Mouse (Mus musculus): ENCODE results near the gene Tnp1. TPM values are rescaled to one million over a fixed set of nuclear protein-coding genes. Genes with fewer than 3 reads are reported as not detected.
A peak's percentile ranks its signal among the peaks of the same experiment; 100 is the strongest.

Gene Tnp1
- polyA plus RNA-seq, 1 experiment from 2014 or later: not detected

GRCm38 (mm10) chr1:73046896-73047672, 31.4 kb upstream of the Tnp1 start:
- no peaks in the 10 kb centered on the region for H3K4me1 ChIP-seq (ENCODE audit: control insufficient read depth, insufficient read depth, low read length)
- no peaks in the 10 kb centered on the region for H3K9me3 ChIP-seq (replicated peaks; ENCODE audit: control insufficient read depth, low read length)
- H3K27me3 ChIP-seq (replicated peaks; ENCODE audit: control insufficient read depth, insufficient read depth, low read length): no peaks in the 10 kb centered on the region
- DNase-seq (ENCODE audit: low spot score): no peak
- no peak for ATAC-seq
- WGBS: 89% methylated on average over 5 of the region's 6 CpGs
- no peak overlapping the region for H3K4me2 ChIP-seq (ENCODE audit: low read length)
- H3K27ac ChIP-seq (ENCODE audit: low read depth, low read length): no peak overlapping the region
- H3K4me3 ChIP-seq (ENCODE audit: low read depth, low read length): no peak overlapping the region
- no peaks in the 10 kb centered on the region for H3K36me3 ChIP-seq (ENCODE audit: control insufficient read depth, insufficient read depth, low read length)
- H3K9ac ChIP-seq (ENCODE audit: low read length): no peak overlapping the region

- Histone ChIP-seq H3K27ac (ENCODE audit: low read depth, low read length) (no peak overlapping the region), H3K9me3 (replicated peaks; ENCODE audit: control insufficient read depth, low read length) (no peaks in the 10 kb centered on the region), H3K4me1 (ENCODE audit: control insufficient read depth, insufficient read depth, low read length) (no peaks in the 10 kb centered on the region), H3K36me3 (ENCODE audit: control insufficient read depth, insufficient read depth, low read length) (no peaks in the 10 kb centered on the region), H3K27me3 (replicated peaks; ENCODE audit: control insufficient read depth, insufficient read depth, low read length) (no peaks in the 10 kb centered on the region), H3K9ac (ENCODE audit: low read length) (no peak overlapping the region), H3K4me2 (ENCODE audit: low read length) (no peak overlapping the region), H3K4me3 (ENCODE audit: low read depth, low read length) (no peak overlapping the region)
- DNase-seq (ENCODE audit: low spot score) (peak; percentile 16), ATAC-seq (no peak; the same call in 1 of the 2 replicates)
- WGBS: 47% methylated on average over 9 of the region's 9 CpGs
Measured at GRCm38 (mm10) chr1:73045948-73046685, 30.4 kb upstream of the Tnp1 start.

GRCm38 (mm10) chr1:73043671-73044070, 28.0 kb upstream of the Tnp1 start:
- Histone ChIP-seq H3K9me3 (replicated peaks; ENCODE audit: control insufficient read depth, low read length) (no peaks in the 10 kb centered on the region), H3K4me2 (ENCODE audit: low read length) (no peak overlapping the region), H3K27ac (ENCODE audit: low read depth, low read length) (no peak overlapping the region), H3K4me1 (ENCODE audit: control insufficient read depth, insufficient read depth, low read length) (no peaks in the 10 kb centered on the region), H3K9ac (ENCODE audit: low read length) (no peak overlapping the region), H3K4me3 (ENCODE audit: low read depth, low read length) (no peak overlapping the region), H3K27me3 (replicated peaks; ENCODE audit: control insufficient read depth, insufficient read depth, low read length) (no peaks in the 10 kb centered on the region), H3K36me3 (ENCODE audit: control insufficient read depth, insufficient read depth, low read length) (no peaks in the 10 kb centered on the region)
- WGBS: 94% methylated on average over 10 of the region's 10 CpGs
- DNase-seq (ENCODE audit: low spot score): no peak
- no peak for ATAC-seq

GRCm38 (mm10) chr1:73040691-73041425, 25.1 kb upstream of the Tnp1 start:
- H3K27ac ChIP-seq (ENCODE audit: low read depth, low read length): no peak overlapping the region
- WGBS: 91% methylated on average over 3 of the region's 3 CpGs
- no peak overlapping the region for H3K4me3 ChIP-seq (ENCODE audit: low read depth, low read length)
- H3K36me3 ChIP-seq (ENCODE audit: control insufficient read depth, insufficient read depth, low read length): no peaks in the 10 kb centered on the region
- no peaks in the 10 kb centered on the region for H3K4me1 ChIP-seq (ENCODE audit: control insufficient read depth, insufficient read depth, low read length)
- H3K27me3 ChIP-seq (replicated peaks; ENCODE audit: control insufficient read depth, insufficient read depth, low read length): no peaks in the 10 kb centered on the region
- ATAC-seq (no peak), DNase-seq (ENCODE audit: low spot score) (no peak)
- H3K9ac ChIP-seq (ENCODE audit: low read length): no peak overlapping the region
- H3K4me2 ChIP-seq (ENCODE audit: low read length): no peak overlapping the region
- H3K9me3 ChIP-seq (replicated peaks; ENCODE audit: control insufficient read depth, low read length): no peaks in the 10 kb centered on the region

GRCm38 (mm10) chr1:73038532-73038931, 22.8 kb upstream of the Tnp1 start:
- 74% methylated on average over 3 of the region's 3 CpGs for WGBS
- no peaks in the 10 kb centered on the region for H3K9me3 ChIP-seq (replicated peaks; ENCODE audit: control insufficient read depth, low read length)
- no peak overlapping the region for H3K4me2 ChIP-seq (ENCODE audit: low read length)
- ATAC-seq (no peak), DNase-seq (ENCODE audit: low spot score) (no peak)
- H3K27ac ChIP-seq (ENCODE audit: low read depth, low read length): no peak overlapping the region
- no peak overlapping the region for H3K4me3 ChIP-seq (ENCODE audit: low read depth, low read length)
- H3K4me1 ChIP-seq (ENCODE audit: control insufficient read depth, insufficient read depth, low read length): no peaks in the 10 kb centered on the region
- no peaks in the 10 kb centered on the region for H3K27me3 ChIP-seq (replicated peaks; ENCODE audit: control insufficient read depth, insufficient read depth, low read length)
- H3K9ac ChIP-seq (ENCODE audit: low read length): no peak overlapping the region
- H3K36me3 ChIP-seq (ENCODE audit: control insufficient read depth, insufficient read depth, low read length): no peaks in the 10 kb centered on the region

- no peak for ATAC-seq
- no peak for DNase-seq (ENCODE audit: low spot score)
- H3K36me3 ChIP-seq (ENCODE audit: control insufficient read depth, insufficient read depth, low read length): no peaks in the 10 kb centered on the region
- H3K4me2 ChIP-seq (ENCODE audit: low read length): no peak overlapping the region
- 45% methylated on average over 3 of the region's 3 CpGs for WGBS
- no peaks in the 10 kb centered on the region for H3K27me3 ChIP-seq (replicated peaks; ENCODE audit: control insufficient read depth, insufficient read depth, low read length)
- no peak overlapping the region for H3K4me3 ChIP-seq (ENCODE audit: low read depth, low read length)
- H3K4me1 ChIP-seq (ENCODE audit: control insufficient read depth, insufficient read depth, low read length): no peaks in the 10 kb centered on the region
- no peak overlapping the region for H3K9ac ChIP-seq (ENCODE audit: low read length)
- H3K9me3 ChIP-seq (replicated peaks; ENCODE audit: control insufficient read depth, low read length): no peaks in the 10 kb centered on the region
- H3K27ac ChIP-seq (ENCODE audit: low read depth, low read length): no peak overlapping the region
Measured at GRCm38 (mm10) chr1:73036536-73036935, 20.8 kb upstream of the Tnp1 start.

- ATAC-seq (no peak), DNase-seq (ENCODE audit: low spot score) (no peak)
- H3K36me3 ChIP-seq (ENCODE audit: control insufficient read depth, insufficient read depth, low read length): no peaks in the 10 kb centered on the region
- H3K4me2 ChIP-seq (ENCODE audit: low read length): no peak overlapping the region
- no peak overlapping the region for H3K27ac ChIP-seq (ENCODE audit: low read depth, low read length)
- WGBS: 86% methylated on average over 3 of the region's 3 CpGs
- no peak overlapping the region for H3K9ac ChIP-seq (ENCODE audit: low read length)
- H3K27me3 ChIP-seq (replicated peaks; ENCODE audit: control insufficient read depth, insufficient read depth, low read length): no peaks in the 10 kb centered on the region
- H3K9me3 ChIP-seq (replicated peaks; ENCODE audit: control insufficient read depth, low read length): no peaks in the 10 kb centered on the region
- H3K4me1 ChIP-seq (ENCODE audit: control insufficient read depth, insufficient read depth, low read length): no peaks in the 10 kb centered on the region
- no peak overlapping the region for H3K4me3 ChIP-seq (ENCODE audit: low read depth, low read length)
Measured at GRCm38 (mm10) chr1:73035726-73036125, 20.0 kb upstream of the Tnp1 start.

- no peak overlapping the region for H3K9ac ChIP-seq (ENCODE audit: low read length)
- DNase-seq (ENCODE audit: low spot score): no peak
- H3K4me2 ChIP-seq (ENCODE audit: low read length): no peak overlapping the region
- H3K27ac ChIP-seq (ENCODE audit: low read depth, low read length): no peak overlapping the region
- H3K4me3 ChIP-seq (ENCODE audit: low read depth, low read length): no peak overlapping the region
- H3K9me3 ChIP-seq (replicated peaks; ENCODE audit: control insufficient read depth, low read length): no peaks in the 10 kb centered on the region
- H3K36me3 ChIP-seq (ENCODE audit: control insufficient read depth, insufficient read depth, low read length): no peaks in the 10 kb centered on the region
- H3K27me3 ChIP-seq (replicated peaks; ENCODE audit: control insufficient read depth, insufficient read depth, low read length): no peaks in the 10 kb centered on the region
- no peaks in the 10 kb centered on the region for H3K4me1 ChIP-seq (ENCODE audit: control insufficient read depth, insufficient read depth, low read length)
- 91% methylated on average over 5 of the region's 5 CpGs for WGBS
- no peak for ATAC-seq
Measured at GRCm38 (mm10) chr1:73032491-73032890, 16.8 kb upstream of the Tnp1 start.

Data from forebrain, embryonic 14.5 days (tissue).